7 mouse cellular contexts compared by ENCODE assay signal in genomic region chr16:30510504-30511451, GRCm38 (mm10). TPM values are rescaled to one million over a fixed set of nuclear protein-coding genes. Genes with fewer than 3 reads are reported as not detected.
DNase-seq lines count a peak whose midpoint lies in the region; ATAC-seq lines count a peak whose summit lies in the region.

No protein-coding gene starts in this region.

- H3K9ac ChIP-seq in limb, embryonic 11.5 days (ENCODE audit: low read length), result peak overlapping the region; percentile 86
- H3K9ac ChIP-seq in midbrain, embryonic 13.5 days (replicated peaks), result peak overlapping the region; percentile 83

- H3K4me2 ChIP-seq in limb, embryonic 11.5 days (ENCODE audit: low read depth, severe bottlenecking), result peak overlapping the region; percentile 66
- H3K4me2 ChIP-seq in midbrain, embryonic 13.5 days (replicated peaks), result peak overlapping the region; percentile 63

- peak; percentile 94 for DNase-seq in adrenal gland, postnatal 14 days
- DNase-seq in embryonic facial prominence, embryonic 10.5 days (ENCODE audit: low spot score), result peak; percentile 92
- DNase-seq in heart, adult 11 months, result peak; percentile 99
- peak; percentile 88 for DNase-seq in kidney, adult 11 months
- DNase-seq in limb, embryonic 11.5 days (ENCODE audit: low spot score), result peak; percentile 92
- peak; percentile 81 for DNase-seq in spleen, adult 12 weeks (ENCODE audit: low spot score)

- H3K36me3 ChIP-seq in embryonic facial prominence, embryonic 10.5 days (replicated peaks), result peaks cover 23% of the 10 kb centered on the region
- no peaks in the 10 kb centered on the region for H3K36me3 ChIP-seq in limb, embryonic 11.5 days (ENCODE audit: control insufficient read depth, insufficient read depth, low read length)
- H3K36me3 ChIP-seq in midbrain, embryonic 13.5 days, result peaks cover 24% of the 10 kb centered on the region

- peaks cover 6% of the 10 kb centered on the region; the same call in 1 of the 2 replicates for H3K9me3 ChIP-seq in embryonic facial prominence, embryonic 10.5 days
- no peaks in the 10 kb centered on the region for H3K9me3 ChIP-seq in limb, embryonic 11.5 days (ENCODE audit: control insufficient read depth, low read length)
- no peaks in the 10 kb centered on the region for H3K9me3 ChIP-seq in midbrain, embryonic 13.5 days

- no peaks in the 10 kb centered on the region for H3K27me3 ChIP-seq in embryonic facial prominence, embryonic 10.5 days (replicated peaks; ENCODE audit: low read depth, poor library complexity, severe bottlenecking)
- H3K27me3 ChIP-seq in limb, embryonic 11.5 days (ENCODE audit: control insufficient read depth, insufficient read depth, low read length), result no peaks in the 10 kb centered on the region
- no peaks in the 10 kb centered on the region for H3K27me3 ChIP-seq in midbrain, embryonic 13.5 days

- peak overlapping the region; percentile 74 for H3K4me3 ChIP-seq in embryonic facial prominence, embryonic 10.5 days
- peak overlapping the region; percentile 59 for H3K4me3 ChIP-seq in limb, embryonic 11.5 days (ENCODE audit: low read depth, low read length)
- peak overlapping the region; percentile 69 for H3K4me3 ChIP-seq in midbrain, embryonic 13.5 days (replicated peaks)

- H3K4me1 ChIP-seq in embryonic facial prominence, embryonic 10.5 days, result peaks cover 33% of the 10 kb centered on the region
- H3K4me1 ChIP-seq in limb, embryonic 11.5 days (ENCODE audit: control insufficient read depth, insufficient read depth, low read length), result peaks cover 12% of the 10 kb centered on the region
- peaks cover 29% of the 10 kb centered on the region for H3K4me1 ChIP-seq in midbrain, embryonic 13.5 days (replicated peaks)

- WGBS in embryonic facial prominence, embryonic 10.5 days, result 6% methylated on average over 44 of the region's 44 CpGs
- WGBS in limb, embryonic 11.5 days, result 5% methylated on average over 44 of the region's 44 CpGs
- WGBS in midbrain, embryonic 13.5 days, result 3% methylated on average over 44 of the region's 44 CpGs

- ATAC-seq in limb, embryonic 11.5 days (ENCODE audit: insufficient number of reproducible peaks, low FRiP score, low TSS enrichment, low read depth), result peak; percentile 79
- peak; percentile 93 for ATAC-seq in midbrain, embryonic 13.5 days

- peak overlapping the region; percentile 96 for H3K27ac ChIP-seq in embryonic facial prominence, embryonic 10.5 days (replicated peaks)
- peak overlapping the region; percentile 75 for H3K27ac ChIP-seq in limb, embryonic 11.5 days (replicated peaks; ENCODE audit: low read depth, low read length)
- H3K27ac ChIP-seq in midbrain, embryonic 13.5 days, result peak overlapping the region; percentile 95

RNA-seq across cellular contexts. Expression of gene Tmem44, which starts 39.9 kb away (rescaled TPM):
- total RNA-seq in adrenal gland, postnatal 14 days (2021), result 6.0 and 9.1 TPM in 2 replicates
- 25.1 and 25.2 TPM in 2 replicates for polyA plus RNA-seq in embryonic facial prominence, embryonic 10.5 days (2016; fragmentation: Nextera tagmentation; extraction: Ambion mirVana)
- polyA plus RNA-seq in limb, embryonic 11.5 days (2014; fragmentation: Nextera tagmentation; extraction: Ambion mirVana), result 17.2 and 20.9 TPM in 2 replicates
- polyA plus RNA-seq in midbrain, embryonic 13.5 days (2015; fragmentation: Nextera tagmentation; extraction: Ambion mirVana), result 70.9 and 73.1 TPM in 2 replicates

Comparison
In these comparisons a context has a peak if more than half of its experiments do, and no peak if none do; other contexts are left out.
1. Peak in every context shown above with its lines: DNase-seq, ATAC-seq, H3K4me3 ChIP-seq and H3K27ac ChIP-seq.